Mouse (Mus musculus): Measurements from ENCODE around the gene Ehhadh. TPM values are rescaled to one million over a fixed set of nuclear protein-coding genes. Genes with fewer than 3 reads are reported as not detected.
A peak's percentile ranks its signal among the peaks of the same experiment; 100 is the strongest.
"Not testable (repeated sequence)": the region's sequence is repeated elsewhere in the genome, so short reads cannot be mapped to it uniquely, and the experiment has no call there.

Gene Ehhadh
- polyA plus RNA-seq, 1 experiment from 2014 or later: 1.9 TPM

DNA sequence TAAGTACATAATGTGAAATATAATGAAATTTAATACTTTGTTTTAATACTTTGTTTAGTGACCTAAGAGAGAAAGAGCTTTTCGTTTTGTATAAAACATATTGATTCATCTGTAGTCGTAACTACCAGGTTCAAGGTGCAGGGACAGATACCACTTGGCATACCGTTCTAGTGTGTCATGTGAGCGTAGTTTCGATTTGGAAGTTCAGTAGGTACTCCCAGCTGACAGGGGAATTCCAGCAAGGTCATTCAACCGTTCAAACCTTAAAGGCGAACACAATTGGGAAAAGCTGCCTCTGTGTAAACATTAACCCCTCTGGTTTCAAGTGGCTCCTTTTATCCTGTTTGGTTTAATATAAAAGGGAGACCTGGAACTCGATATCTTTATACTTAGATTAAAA is 31.0 kb upstream of the Ehhadh start:
- Histone ChIP-seq H3K4me1 (no peaks in the 10 kb centered on the region), H3K36me3 (replicated peaks) (no peaks in the 10 kb centered on the region), H3K4me2 (no peak overlapping the region), H3K9me3 (no peaks in the 10 kb centered on the region), H3K27ac (no peak overlapping the region), H3K27me3 (replicated peaks) (no peaks in the 10 kb centered on the region), H3K4me3 (no peak overlapping the region), H3K9ac (no peak overlapping the region)
- ATAC-seq (replicated peaks): no peak
- WGBS: 54% methylated on average over 8 of the region's 8 CpGs

GRCm38 (mm10) chr16:21818132-21818531 is 30.5 kb upstream of the Ehhadh start:
- Histone ChIP-seq H3K27ac (no peak overlapping the region), H3K27me3 (replicated peaks) (no peaks in the 10 kb centered on the region)

DNA sequence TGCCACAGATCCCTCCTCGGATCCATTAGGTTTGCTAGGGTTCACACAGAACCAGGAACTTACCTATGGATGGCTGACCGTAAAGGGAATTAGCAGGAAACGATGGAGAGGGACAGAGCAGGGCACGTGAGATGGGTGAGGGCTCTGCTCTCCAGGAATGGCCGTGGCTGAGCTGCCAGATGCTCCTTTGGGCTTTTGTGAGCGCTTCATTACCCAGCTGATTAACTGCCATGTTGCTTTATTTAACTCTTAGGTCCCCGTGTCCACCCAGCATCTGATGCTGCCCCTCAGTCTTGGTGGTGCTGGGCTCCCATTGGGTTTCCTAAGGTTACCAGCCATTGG is 28.0 kb upstream of the Ehhadh start:
- Histone ChIP-seq H3K9ac (no peak overlapping the region), H3K36me3 (replicated peaks) (no peaks in the 10 kb centered on the region), H3K27ac (no peak overlapping the region), H3K9me3 (no peaks in the 10 kb centered on the region), H3K4me3 (no peak overlapping the region), H3K27me3 (replicated peaks) (no peaks in the 10 kb centered on the region), H3K4me2 (no peak overlapping the region), H3K4me1 (no peaks in the 10 kb centered on the region)
- WGBS: 47% methylated on average over 7 of the region's 7 CpGs
- ATAC-seq (replicated peaks): 0 out of 2 replicates have a peak, but pooled peaks have one; percentile 14

More at GRCm38 (mm10) chr16:21818132-21818531, 30.5 kb upstream of the Ehhadh start:
- H3K4me3 ChIP-seq: no peak overlapping the region
- no peak overlapping the region for H3K9ac ChIP-seq
- 48% methylated on average over 9 of the region's 9 CpGs for WGBS
- H3K36me3 ChIP-seq (replicated peaks): no peaks in the 10 kb centered on the region
- no peaks in the 10 kb centered on the region for H3K4me1 ChIP-seq
- H3K9me3 ChIP-seq: no peaks in the 10 kb centered on the region
- no peak for ATAC-seq (replicated peaks)
- no peak overlapping the region for H3K4me2 ChIP-seq

GRCm38 (mm10) chr16:21814861-21815668 is 27.5 kb upstream of the Ehhadh start:
- WGBS: 67% methylated on average over 11 of the region's 11 CpGs
- Histone ChIP-seq H3K27ac (no peak overlapping the region), H3K4me1 (no peaks in the 10 kb centered on the region), H3K36me3 (replicated peaks) (no peaks in the 10 kb centered on the region; the same call in 1 of the 2 replicates), H3K4me2 (no peak overlapping the region), H3K27me3 (replicated peaks) (no peaks in the 10 kb centered on the region), H3K4me3 (no peak overlapping the region), H3K9me3 (no peaks in the 10 kb centered on the region), H3K9ac (no peak overlapping the region)
- ATAC-seq (replicated peaks): peak; percentile 52; the same call in 1 of the 2 replicates

- ATAC-seq (replicated peaks): no peak
- Histone ChIP-seq H3K4me1 (no peaks in the 10 kb centered on the region), H3K4me2 (no peak overlapping the region), H3K9ac (no peak overlapping the region), H3K4me3 (no peak overlapping the region), H3K9me3 (no peaks in the 10 kb centered on the region), H3K27ac (no peak overlapping the region), H3K36me3 (replicated peaks) (no peaks in the 10 kb centered on the region; the same call in 1 of the 2 replicates), H3K27me3 (replicated peaks) (no peaks in the 10 kb centered on the region)
- 77% methylated on average over 6 of the region's 6 CpGs for WGBS
Measured at GRCm38 (mm10) chr16:21813164-21813834, 25.7 kb upstream of the Ehhadh start.

DNA sequence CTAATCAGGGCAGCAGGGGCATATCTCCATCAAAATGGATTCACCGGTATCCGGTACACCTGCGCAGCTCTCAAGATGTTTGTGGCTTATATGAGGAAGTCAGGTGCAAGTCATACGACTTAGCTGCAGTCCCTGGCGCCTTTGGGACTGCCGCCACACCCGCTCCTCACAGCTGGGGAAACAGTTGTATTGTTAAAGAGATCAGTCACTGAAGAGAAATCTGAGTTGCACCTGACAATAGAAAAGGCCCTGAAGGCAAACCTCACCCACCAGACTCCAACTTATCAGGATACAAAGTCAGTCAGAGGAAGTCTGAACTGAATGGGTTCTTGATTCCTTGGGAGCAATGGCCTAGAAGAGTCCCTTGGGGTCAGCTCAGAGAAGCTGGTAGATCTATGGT is 20.2 kb upstream of the Ehhadh start:
- H3K4me3 ChIP-seq; H3K27me3 ChIP-seq (replicated peaks); H3K9me3 ChIP-seq; H3K4me1 ChIP-seq; H3K4me2 ChIP-seq; ATAC-seq (replicated peaks); H3K9ac ChIP-seq; H3K27ac ChIP-seq; H3K36me3 ChIP-seq (replicated peaks): not testable (repeated sequence)
- WGBS: 86% methylated on average over 7 of the region's 7 CpGs

GRCm38 (mm10) chr16:21806892-21807291 is 19.3 kb upstream of the Ehhadh start:
- 100% methylated on average over 1 of the region's 1 CpGs for WGBS
- Histone ChIP-seq H3K4me1 (no peaks in the 10 kb centered on the region), H3K4me2 (no peak overlapping the region), H3K9me3 (no peaks in the 10 kb centered on the region), H3K27ac (no peak overlapping the region), H3K4me3 (no peak overlapping the region), H3K27me3 (replicated peaks) (no peaks in the 10 kb centered on the region), H3K9ac (no peak overlapping the region), H3K36me3 (replicated peaks) (peaks cover 4% of the 10 kb centered on the region)
- ATAC-seq (replicated peaks): no peak

DNA sequence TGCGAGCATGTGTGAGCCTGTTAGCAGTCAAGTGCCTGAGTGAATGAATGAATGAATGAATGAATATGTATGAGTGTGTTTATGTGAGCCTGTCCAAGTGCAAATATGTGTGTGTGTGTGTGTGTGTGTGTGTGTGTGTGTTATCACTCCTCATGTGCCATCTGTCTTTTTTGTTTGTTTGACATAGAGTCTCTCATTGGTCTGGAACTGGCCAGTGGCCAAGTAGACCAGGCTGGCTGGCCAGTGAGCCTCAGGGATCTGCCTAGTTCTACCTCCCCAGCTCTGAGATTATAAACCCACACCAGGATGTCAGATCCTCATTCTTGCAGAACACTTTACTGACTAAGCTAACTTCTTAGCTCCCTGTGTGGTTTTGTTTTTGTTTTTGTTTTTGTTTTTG is 16.7 kb upstream of the Ehhadh start:
- Histone ChIP-seq H3K9me3 (no peaks in the 10 kb centered on the region), H3K9ac (no peak overlapping the region), H3K36me3 (replicated peaks) (peaks cover 12% of the 10 kb centered on the region), H3K4me1 (no peaks in the 10 kb centered on the region), H3K27ac (no peak overlapping the region), H3K27me3 (replicated peaks) (no peaks in the 10 kb centered on the region), H3K4me3 (no peak overlapping the region), H3K4me2 (no peak overlapping the region)
- 94% methylated on average over 1 of the region's 1 CpGs for WGBS
- ATAC-seq (replicated peaks): no peak

- Histone ChIP-seq H3K9me3 (no peaks in the 10 kb centered on the region), H3K27me3 (replicated peaks) (no peaks in the 10 kb centered on the region), H3K4me1 (peaks cover 17% of the 10 kb centered on the region), H3K9ac (peak overlapping the region; percentile 90), H3K4me3 (peak overlapping the region; percentile 93), H3K27ac (no peak overlapping the region), H3K4me2 (peak overlapping the region; percentile 79), H3K36me3 (replicated peaks) (peaks cover 7% of the 10 kb centered on the region; the same call in 1 of the 2 replicates)
- no peak for ATAC-seq (replicated peaks)
- WGBS: 14% methylated on average over 5 of the region's 5 CpGs
Measured at GRCm38 (mm10) chr16:21795071-21795470, 7.5 kb upstream of the Ehhadh start.

DNA sequence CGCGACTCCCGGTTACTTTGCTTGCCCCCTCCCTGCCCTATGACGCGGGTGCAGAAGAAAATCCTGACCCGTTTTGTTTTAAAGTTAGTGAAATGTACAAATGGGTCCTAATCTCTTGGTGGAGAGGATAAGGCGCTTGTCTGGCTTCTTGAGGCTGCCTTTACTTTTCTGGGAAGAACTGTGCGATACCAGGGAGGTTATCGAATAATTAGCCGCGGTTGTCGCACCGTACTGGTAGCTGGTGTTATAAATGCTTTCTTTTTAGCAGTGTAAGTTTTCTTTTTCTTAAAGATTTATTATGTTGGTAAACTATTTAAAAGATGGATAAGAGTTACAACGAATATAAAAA is 7.1 kb upstream of the Ehhadh start:
- WGBS: 1% methylated on average over 14 of the region's 14 CpGs
- Histone ChIP-seq H3K36me3 (replicated peaks) (peaks cover 6% of the 10 kb centered on the region; the same call in 1 of the 2 replicates), H3K4me1 (peaks cover 17% of the 10 kb centered on the region), H3K9me3 (no peaks in the 10 kb centered on the region), H3K4me2 (peak overlapping the region; percentile 79), H3K27ac (peak overlapping the region; percentile 86), H3K4me3 (peak overlapping the region; percentile 93), H3K27me3 (replicated peaks) (no peaks in the 10 kb centered on the region), H3K9ac (peak overlapping the region; percentile 90)
- peak; percentile 15 for ATAC-seq (replicated peaks)

DNA sequence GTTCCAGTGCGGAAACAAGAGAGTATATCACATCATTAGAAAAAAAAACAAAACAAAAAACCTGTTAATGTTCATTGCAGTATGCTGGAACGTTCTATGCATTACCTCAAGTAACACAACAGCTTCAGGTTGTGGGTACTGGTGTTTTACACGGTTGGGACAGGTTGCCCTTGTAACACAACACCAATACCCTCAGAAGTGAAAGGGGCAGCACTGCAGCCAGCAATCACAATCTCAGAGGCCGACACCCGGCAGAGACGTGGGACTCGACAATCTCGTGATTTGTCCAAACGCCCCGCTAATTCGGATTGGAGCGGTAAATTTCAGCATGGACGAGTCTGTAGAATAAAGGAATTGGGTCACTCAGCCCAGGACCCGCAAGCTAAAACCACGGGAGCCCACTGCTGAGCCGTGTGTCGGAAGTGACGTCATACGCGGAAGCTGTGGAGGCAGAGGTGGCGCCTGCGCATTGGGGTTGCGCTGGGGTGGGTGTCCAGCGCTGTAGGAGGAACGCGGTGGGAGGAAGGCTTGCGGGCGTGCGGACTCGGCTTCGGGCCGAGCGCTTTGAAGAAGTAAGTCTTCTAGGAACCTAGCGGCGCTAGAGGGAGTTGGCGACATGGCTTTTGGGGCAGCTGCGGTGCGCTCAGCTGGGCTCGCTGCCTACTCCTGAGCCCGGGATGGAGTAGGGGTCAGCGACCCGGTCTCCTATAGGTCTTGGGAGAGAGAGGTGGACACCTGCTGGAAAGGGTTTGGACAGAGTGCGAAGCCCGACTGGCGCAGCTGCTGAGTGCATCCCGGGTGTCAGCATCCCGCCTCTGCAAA is 6.5 kb upstream of the Ehhadh start, which contains the start of gene Map3k13:
TSS of gene Map3k13 (plus strand) at position 472 of the 822 bp plus-strand sequence.
- 2% methylated on average over 47 of the region's 47 CpGs for WGBS
- peaks cover 17% of the 10 kb centered on the region for H3K4me1 ChIP-seq

More for the DNA sequence above, 6.5 kb upstream of the Ehhadh start, which contains the start of gene Map3k13:
- Histone ChIP-seq H3K4me2 (peak within 1 kb of the TSS; percentile 79), H3K27ac (peak within 1 kb of the TSS; percentile 86), H3K4me3 (peak within 1 kb of the TSS; percentile 93), H3K9ac (peak within 1 kb of the TSS; percentile 90), H3K27me3 (replicated peaks) (no peaks in the 10 kb centered on the region), H3K36me3 (replicated peaks) (peaks cover under 1% of the 10 kb centered on the region; the same call in 1 of the 2 replicates), H3K9me3 (no peaks in the 10 kb centered on the region)
- peak; percentile 99 for ATAC-seq (replicated peaks)
